Mouse (Mus musculus) liver, embryonic 11.5 days (tissue): ENCODE data around the gene Neurl4. TPM values are rescaled to one million over a fixed set of nuclear protein-coding genes. Genes with fewer than 3 reads are reported as not detected.
"Not testable (repeated sequence)": the region's sequence is repeated elsewhere in the genome, so short reads cannot be mapped to it uniquely, and the experiment has no call there.

Source experiments
- ATAC-seq: fragments of 200-750 bp; cut with Nextera tagmentation; replicated peaks from 2 replicates; pipeline ENCODE4 v1.8.0; 2017; ENCODE audit warnings: moderate number of reproducible peaks, mild to moderate bottlenecking, moderate TSS enrichment, moderate library complexity; ENCODE audit not compliant: low FRiP score
- DNase-seq: peaks from one replicate; pipeline ENCODE4 v3.0.0-alpha.2; 2017; ENCODE audit warnings: low spot score
- H3K27ac ChIP-seq: fragments of 300-500 bp; sonication (generic); 2 replicates; pipeline ENCODE4 v1.5.1; 2014; ENCODE audit warnings: mild to moderate bottlenecking, low read depth, low read length, control low read depth
- H3K27me3 ChIP-seq: fragments of 300-500 bp; sonication (generic); replicated peaks from 2 replicates; pipeline ENCODE4 v1.6.1; 2014; ENCODE audit warnings: low read length, mixed read lengths; ENCODE audit not compliant: control insufficient read depth, insufficient read depth
- H3K36me3 ChIP-seq: fragments of 300-500 bp; sonication (generic); 2 replicates; pipeline ENCODE4 v1.6.1; 2014; ENCODE audit warnings: mild to moderate bottlenecking, low read length, moderate library complexity, mixed read lengths; ENCODE audit not compliant: control insufficient read depth, insufficient read depth
- H3K4me1 ChIP-seq: fragments of 300-500 bp; sonication (generic); replicated peaks from 2 replicates; pipeline ENCODE4 v1.6.1; 2014; ENCODE audit warnings: low read length, mixed read lengths; ENCODE audit not compliant: control insufficient read depth, insufficient read depth
- H3K4me2 ChIP-seq: fragments of 300-500 bp; sonication (generic); 2 replicates; pipeline ENCODE4 v1.6.1; 2014; ENCODE audit warnings: mild to moderate bottlenecking, control low read depth, moderate library complexity
- H3K4me3 ChIP-seq: fragments of 300-500 bp; sonication (generic); 2 replicates; pipeline ENCODE4 v1.5.1; 2014; ENCODE audit warnings: low read depth, low read length, control low read depth
- H3K9ac ChIP-seq: fragments of 300-500 bp; sonication (generic); 2 replicates; pipeline ENCODE4 v1.6.1; 2014; ENCODE audit warnings: low read depth, low read length, control low read depth
- H3K9me3 ChIP-seq: fragments of 300-500 bp; sonication (generic); 2 replicates; pipeline ENCODE4 v1.6.1; 2016; ENCODE audit warnings: low read length, inconsistent platforms, mixed read lengths; ENCODE audit not compliant: control insufficient read depth
- WGBS: fragments of 180-500 bp; shearing (Covaris S2); extraction: QIAGEN DNeasy Blood & Tissue Kit; methylation state at CpG from one replicate; pipeline ENCODE4 v1.1.7; 2014; 5-methylcytosine and 5-hydroxymethylcytosine counted together
- polyA plus RNA-seq: library from polyadenylated mRNA; unstranded; fragments of >200 nt; fragmentation: Nextera tagmentation; extraction: Ambion mirVana; gene quantifications from 2 replicates; pipeline ENCODE4 v1.2.1, GENCODE M21; 2014

The Neurl4 gene
- polyA plus RNA-seq: 9.5 and 10.5 TPM in 2 replicates

- Histone ChIP-seq H3K36me3 (peaks cover 21% of the 10 kb centered on the region), H3K9ac (peak within 1 kb of the TSS; percentile 91), H3K4me1 (peaks cover 22% of the 10 kb centered on the region), H3K27ac (peak within 1 kb of the TSS; percentile 98), H3K4me2 (peak within 1 kb of the TSS; percentile 94), H3K4me3 (peak within 1 kb of the TSS; percentile 85), H3K27me3 (no peaks in the 10 kb centered on the region), H3K9me3 (no peaks in the 10 kb centered on the region)
- WGBS: under 1% methylated on average over 38 of the region's 38 CpGs
- DNase-seq: peak; percentile 90
- peak; percentile 92 for ATAC-seq
These were observed at the start of gene Neurl4, which contains the start of gene 2810408A11Rik for GRCm38 (mm10) chr11:69900471-69901405. Gene Neurl4 (plus strand): TSS chr11:69901072. Gene 2810408A11Rik (minus strand): TSS chr11:69900987.

GRCm38 (mm10) chr11:69853994-69854393 lies 46.9 kb upstream of the Neurl4 start:
- ATAC-seq (peak; percentile 93), DNase-seq (peak; percentile 65)
- H3K4me3 ChIP-seq: peak overlapping the region; percentile 21; the same call in 1 of the 2 replicates
- WGBS: 43% methylated on average over 7 of the region's 7 CpGs
- H3K4me1 ChIP-seq: peaks cover 45% of the 10 kb centered on the region
- no peaks in the 10 kb centered on the region for H3K9me3 ChIP-seq
- H3K4me2 ChIP-seq: peak overlapping the region; percentile 52
- H3K27ac ChIP-seq: peak overlapping the region; percentile 94
- peaks cover 16% of the 10 kb centered on the region for H3K27me3 ChIP-seq
- H3K36me3 ChIP-seq: peaks cover 20% of the 10 kb centered on the region
- peak overlapping the region; percentile 4 for H3K9ac ChIP-seq

- H3K4me1 ChIP-seq: peaks cover 45% of the 10 kb centered on the region
- H3K4me3 ChIP-seq: no peak overlapping the region
- WGBS: 67% methylated on average over 10 of the region's 10 CpGs
- ATAC-seq (no peak), DNase-seq (no peak)
- H3K9ac ChIP-seq: no peak overlapping the region; the same call in 1 of the 2 replicates
- H3K4me2 ChIP-seq: peak overlapping the region; percentile 49
- H3K36me3 ChIP-seq: peaks cover 13% of the 10 kb centered on the region
- H3K27me3 ChIP-seq: peaks cover 19% of the 10 kb centered on the region
- H3K9me3 ChIP-seq: no peaks in the 10 kb centered on the region
- H3K27ac ChIP-seq: peak overlapping the region; percentile 94
These were observed 46.2 kb upstream of the Neurl4 start for GRCm38 (mm10) chr11:69854680-69855079.

- 28% methylated on average over 16 of the region's 16 CpGs for WGBS
These were observed 45.5 kb upstream of the Neurl4 start for GRCm38 (mm10) chr11:69855347-69855746.

GRCm38 (mm10) chr11:69858113-69858998 lies 42.5 kb upstream of the Neurl4 start, which contains the start of gene Tnk1:
Gene Tnk1 (minus strand): TSS chr11:69858730.
- ATAC-seq (no peak), DNase-seq (no peak)
- Histone ChIP-seq H3K4me3 (0 out of 2 replicates have a peak within 1 kb of the TSS, but pooled peaks have one; percentile 12), H3K27ac (no peak within 1 kb of the TSS), H3K9ac (no peak within 1 kb of the TSS), H3K27me3 (peaks cover 23% of the 10 kb centered on the region), H3K9me3 (no peaks in the 10 kb centered on the region), H3K4me2 (peak within 1 kb of the TSS; percentile 38; the same call in 1 of the 2 replicates), H3K4me1 (peaks cover 21% of the 10 kb centered on the region), H3K36me3 (no peaks in the 10 kb centered on the region)
- WGBS: 30% methylated on average over 29 of the region's 30 CpGs

More at GRCm38 (mm10) chr11:69855347-69855746, 45.5 kb upstream of the Neurl4 start:
- ATAC-seq (peak; percentile 45), DNase-seq (peak; percentile 53)
- peaks cover 11% of the 10 kb centered on the region for H3K36me3 ChIP-seq
- H3K9ac ChIP-seq: peak overlapping the region; percentile 22; the same call in 1 of the 2 replicates
- peaks cover 42% of the 10 kb centered on the region for H3K4me1 ChIP-seq
- H3K4me3 ChIP-seq: no peak overlapping the region
- H3K9me3 ChIP-seq: no peaks in the 10 kb centered on the region
- peak overlapping the region; percentile 94 for H3K27ac ChIP-seq
- H3K27me3 ChIP-seq: peaks cover 23% of the 10 kb centered on the region
- H3K4me2 ChIP-seq: peak overlapping the region; percentile 49

GRCm38 (mm10) chr11:69863729-69864128 lies 37.1 kb upstream of the Neurl4 start:
- H3K27ac ChIP-seq, DNase-seq, H3K36me3 ChIP-seq, H3K27me3 ChIP-seq, H3K4me3 ChIP-seq, H3K9me3 ChIP-seq: not testable (repeated sequence)
- peak; percentile 54; the same call in 1 of the 2 replicates for ATAC-seq
- 64% methylated on average over 3 of the region's 3 CpGs for WGBS
- Histone ChIP-seq H3K4me1 (peaks cover 15% of the 10 kb centered on the region), H3K4me2 (peak overlapping the region; percentile 33), H3K9ac (peak overlapping the region; percentile 55; the same call in 1 of the 2 replicates)

- Histone ChIP-seq H3K27ac (peak overlapping the region; percentile 76), H3K4me2 (peak overlapping the region; percentile 33), H3K4me3 (no peak overlapping the region), H3K27me3 (peaks cover 4% of the 10 kb centered on the region; the same call in 1 of the 2 replicates), H3K36me3 (no peaks in the 10 kb centered on the region), H3K9me3 (no peaks in the 10 kb centered on the region), H3K9ac (peak overlapping the region; percentile 55), H3K4me1 (peaks cover 15% of the 10 kb centered on the region)
- 41% methylated on average over 8 of the region's 8 CpGs for WGBS
- no peak for DNase-seq
- no peak for ATAC-seq
These were observed 36.6 kb upstream of the Neurl4 start for GRCm38 (mm10) chr11:69864138-69864860.
